Mouse (Mus musculus): ENCODE measurements around the gene Rbm10.
A peak's percentile ranks its signal among the peaks of the same experiment; 100 is the strongest.

The Rbm10 gene

GRCm38 (mm10) chrX:20617176-20617902 is at the start of gene Rbm10, which contains the start of gene Ndufb11:
Gene Rbm10 (plus strand): TSS chrX:20617503.
Gene Ndufb11 (minus strand): TSS chrX:20617619.
- peak; percentile 81 for DNase-seq (ENCODE audit: low spot score)

- DNase-seq (ENCODE audit: low spot score) = peak; percentile 47
Measured at GRCm38 (mm10) chrX:20571024-20571423, 46.3 kb upstream of the Rbm10 start.

GRCm38 (mm10) chrX:20572683-20573082 is 44.6 kb upstream of the Rbm10 start:
- no peak for DNase-seq (ENCODE audit: low spot score)

- DNase-seq (ENCODE audit: low spot score) = no peak
Measured at GRCm38 (mm10) chrX:20573927-20574326, 43.4 kb upstream of the Rbm10 start.

- DNase-seq (ENCODE audit: low spot score) = no peak
Measured at GRCm38 (mm10) chrX:20587968-20588367, 29.3 kb upstream of the Rbm10 start.

GRCm38 (mm10) chrX:20608500-20608899 is 8.8 kb upstream of the Rbm10 start:
- no peak for DNase-seq (ENCODE audit: low spot score)

- no peak for DNase-seq (ENCODE audit: low spot score)
Measured at GRCm38 (mm10) chrX:20616861-20617175, 485 bp upstream of the Rbm10 start.

GRCm38 (mm10) chrX:20617903-20618399 is 648 bp downstream of the Rbm10 start:
- DNase-seq (ENCODE audit: low spot score) = no peak

GRCm38 (mm10) chrX:20638141-20638540 is 20.8 kb downstream of the Rbm10 start:
- no peak for DNase-seq (ENCODE audit: low spot score)

- peak; percentile 12 for DNase-seq (ENCODE audit: low spot score)
Measured at GRCm38 (mm10) chrX:20644780-20645179, 27.5 kb downstream of the Rbm10 start.

- DNase-seq (ENCODE audit: low spot score) = no peak
Measured at GRCm38 (mm10) chrX:20657593-20657992, 40.3 kb downstream of the Rbm10 start.

GRCm38 (mm10) chrX:20658026-20658652 is 40.8 kb downstream of the Rbm10 start, which contains the start of gene Uba1:
Gene Uba1 (plus strand): TSS chrX:20658326.
- DNase-seq (ENCODE audit: low spot score) = peak; percentile 68

- no peak for DNase-seq (ENCODE audit: low spot score)
Measured at GRCm38 (mm10) chrX:20658891-20659406, 41.6 kb downstream of the Rbm10 start.

GRCm38 (mm10) chrX:20662317-20662715 is 45.0 kb downstream of the Rbm10 start:
- no peak for DNase-seq (ENCODE audit: low spot score)

GRCm38 (mm10) chrX:20662716-20663443 is 45.6 kb downstream of the Rbm10 start:
- peak; percentile 78 for DNase-seq (ENCODE audit: low spot score)

- no peak for DNase-seq (ENCODE audit: low spot score)
Measured at GRCm38 (mm10) chrX:20663444-20663790, 46.1 kb downstream of the Rbm10 start.

- peak; percentile 89 for DNase-seq (ENCODE audit: low spot score)
Measured at GRCm38 (mm10) chrX:20687519-20688067, 70.3 kb downstream of the Rbm10 start, which contains the start of gene Cdk16. Gene Cdk16 (plus strand): TSS chrX:20687954.

GRCm38 (mm10) chrX:20688068-20688547 is 70.8 kb downstream of the Rbm10 start:
- peak; percentile 82 for DNase-seq (ENCODE audit: low spot score)

- DNase-seq (ENCODE audit: low spot score) = peak; percentile 12
Measured at GRCm38 (mm10) chrX:20688615-20689014, 71.3 kb downstream of the Rbm10 start.

GRCm38 (mm10) chrX:20691566-20691965 is 74.3 kb downstream of the Rbm10 start:
- DNase-seq (ENCODE audit: low spot score) = no peak

GRCm38 (mm10) chrX:20692616-20693015 is 75.3 kb downstream of the Rbm10 start:
- DNase-seq (ENCODE audit: low spot score) = no peak

- DNase-seq (ENCODE audit: low spot score) = no peak
Measured at GRCm38 (mm10) chrX:20695842-20696241, 78.5 kb downstream of the Rbm10 start.
